Mouse (Mus musculus): Measurements from ENCODE around the gene Mt1. TPM values are rescaled to one million over a fixed set of nuclear protein-coding genes. Genes with fewer than 3 reads are reported as not detected.

Gene Mt1
- total RNA-seq, 2 experiments from 2014 or later = 42.4 to 49.1 TPM

DNA sequence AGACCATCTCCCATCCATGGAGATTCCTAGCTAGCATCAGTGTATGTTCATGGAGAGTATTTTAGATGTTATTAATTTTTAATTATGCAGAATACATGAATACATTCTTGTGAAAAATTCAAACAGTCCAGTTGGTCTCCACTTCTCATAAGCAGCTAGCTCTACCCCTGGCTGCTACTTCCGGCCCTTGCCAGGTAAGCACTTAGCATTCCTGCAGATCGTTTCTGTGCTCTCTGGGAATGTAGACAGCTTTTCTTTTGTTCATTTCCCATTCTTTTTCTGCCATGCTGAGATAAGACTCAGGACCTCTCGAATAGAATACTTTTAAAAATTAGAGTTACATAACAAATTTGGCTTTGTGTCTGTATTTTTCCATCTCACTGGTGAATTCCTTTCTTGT, 25.2 kb downstream of the Mt1 start:
- DNase-seq (ENCODE audit: low spot score in 2 of 2) = no peak

DNA sequence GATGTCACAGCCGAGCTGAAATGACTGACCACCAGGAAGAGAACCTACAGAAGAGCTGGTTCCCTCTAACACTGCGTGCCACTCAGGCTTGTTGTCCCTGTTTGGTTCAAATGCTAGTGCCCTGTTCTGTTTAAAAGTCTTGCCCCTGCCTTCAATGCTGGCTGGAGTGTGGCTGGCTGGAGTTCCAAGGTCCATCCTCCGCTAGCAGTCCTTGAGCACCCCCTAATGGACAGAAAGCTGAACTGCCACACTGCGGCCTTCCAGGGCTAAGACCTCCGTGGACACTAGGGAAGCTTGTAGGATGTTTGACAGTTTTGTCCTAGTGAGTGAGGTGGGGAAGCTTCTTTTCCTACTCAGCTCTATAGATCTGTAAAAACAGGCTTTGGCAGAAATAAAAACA, 26.9 kb downstream of the Mt1 start:
- DNase-seq (ENCODE audit: low spot score in 2 of 2) = peak; percentile 42 to 70

DNA sequence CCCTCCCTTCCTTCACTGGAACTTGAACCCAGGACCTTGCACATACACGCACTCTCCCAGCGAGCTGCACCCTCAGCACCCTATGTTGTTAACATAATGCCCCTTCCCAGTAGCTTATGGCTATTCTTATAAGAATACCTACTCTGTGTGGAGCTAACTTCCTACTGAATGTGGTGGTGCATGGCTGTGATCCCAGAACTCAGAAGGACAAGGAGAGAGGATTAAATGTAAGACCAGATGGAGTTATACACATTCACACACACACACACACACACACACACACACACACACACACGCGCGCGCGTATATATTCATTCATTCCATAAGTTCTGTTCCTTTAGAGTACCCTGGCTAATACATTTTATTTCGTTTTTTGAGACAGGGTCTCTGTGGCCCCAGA, 27.4 kb downstream of the Mt1 start:
- DNase-seq (ENCODE audit: low spot score in 2 of 2) = no peak

DNA sequence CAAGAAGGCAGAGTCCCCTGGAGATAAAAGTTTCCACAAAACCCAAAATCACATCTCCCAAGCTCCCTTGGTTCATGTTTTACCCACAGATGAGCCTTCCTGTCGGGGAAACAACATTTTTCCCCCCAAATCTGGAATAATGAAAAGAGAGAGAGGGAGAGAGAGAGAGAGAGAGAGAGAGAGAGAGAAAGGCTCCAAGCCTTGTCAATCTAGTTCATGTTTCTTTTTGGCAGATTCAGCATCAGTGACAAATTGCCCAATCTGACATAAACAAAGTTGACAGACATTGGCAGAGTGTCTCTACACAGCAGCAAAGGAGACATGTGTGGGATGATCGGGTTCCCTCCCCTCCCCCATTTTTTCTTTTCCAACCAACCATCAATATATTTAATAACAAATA, 28.6 kb downstream of the Mt1 start:
- no peak for DNase-seq (ENCODE audit: low spot score in 2 of 2)

DNA sequence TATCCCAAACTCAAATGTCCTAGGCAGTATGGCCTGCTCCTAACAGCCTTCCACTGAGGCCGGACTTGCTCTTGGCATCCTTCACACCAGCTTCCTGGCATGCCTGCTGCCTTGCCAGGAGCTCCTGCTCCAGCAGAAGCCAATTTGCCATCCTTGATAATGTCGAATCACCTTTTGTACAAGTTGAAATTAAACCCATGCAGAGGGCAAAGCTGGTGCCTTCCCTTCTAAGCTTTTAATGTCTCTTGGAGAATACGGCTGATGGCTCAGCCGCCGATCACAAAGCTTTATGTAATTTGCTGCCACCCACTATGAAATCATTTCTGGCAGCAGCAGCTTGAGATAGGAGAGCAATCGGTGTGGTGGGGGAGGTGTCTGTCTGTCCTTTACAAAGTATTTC, 30.8 kb downstream of the Mt1 start:
- DNase-seq (ENCODE audit: low spot score in 2 of 2) = no peak

DNA sequence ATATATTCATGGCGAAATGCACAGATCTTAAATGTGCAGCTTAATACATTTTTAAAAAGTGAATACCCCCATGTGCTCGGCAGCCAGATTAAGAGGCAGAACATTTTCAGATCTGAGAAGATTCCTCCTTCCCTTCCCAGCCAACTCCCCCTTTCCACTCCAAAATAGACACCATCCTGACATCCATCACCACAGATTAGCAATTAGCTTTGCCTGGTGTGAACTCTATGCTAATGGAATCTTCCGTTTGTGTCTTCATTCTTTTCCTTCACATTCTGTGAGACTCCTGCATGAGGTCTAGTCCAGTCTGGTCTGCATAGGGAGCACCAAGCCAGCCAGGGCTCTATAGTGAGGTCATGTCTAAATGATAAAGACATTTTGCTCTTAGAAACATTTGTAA, 31.3 kb downstream of the Mt1 start:
- DNase-seq (ENCODE audit: low spot score in 2 of 2) = no peak

DNA sequence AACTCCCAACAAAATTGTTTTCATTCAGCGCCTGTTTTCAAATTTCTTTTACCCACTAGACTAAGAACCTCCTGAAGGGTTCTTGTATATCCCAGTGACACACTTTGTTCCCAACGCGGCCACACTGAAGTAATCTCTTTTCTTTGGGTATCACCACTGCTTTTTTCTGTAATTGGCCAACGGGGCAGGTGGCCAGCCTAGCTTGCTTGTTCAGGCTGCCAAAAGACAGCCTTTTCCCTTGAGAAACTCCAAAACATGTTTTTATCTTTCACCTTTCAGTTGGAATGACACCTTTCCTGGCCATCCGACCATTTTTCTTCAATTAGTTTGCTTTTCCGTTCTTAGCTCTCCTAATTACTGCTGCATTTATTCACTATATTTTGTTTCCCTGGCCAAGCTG, 34.9 kb downstream of the Mt1 start:
- DNase-seq (ENCODE audit: low spot score in 2 of 2) = no peak

DNA sequence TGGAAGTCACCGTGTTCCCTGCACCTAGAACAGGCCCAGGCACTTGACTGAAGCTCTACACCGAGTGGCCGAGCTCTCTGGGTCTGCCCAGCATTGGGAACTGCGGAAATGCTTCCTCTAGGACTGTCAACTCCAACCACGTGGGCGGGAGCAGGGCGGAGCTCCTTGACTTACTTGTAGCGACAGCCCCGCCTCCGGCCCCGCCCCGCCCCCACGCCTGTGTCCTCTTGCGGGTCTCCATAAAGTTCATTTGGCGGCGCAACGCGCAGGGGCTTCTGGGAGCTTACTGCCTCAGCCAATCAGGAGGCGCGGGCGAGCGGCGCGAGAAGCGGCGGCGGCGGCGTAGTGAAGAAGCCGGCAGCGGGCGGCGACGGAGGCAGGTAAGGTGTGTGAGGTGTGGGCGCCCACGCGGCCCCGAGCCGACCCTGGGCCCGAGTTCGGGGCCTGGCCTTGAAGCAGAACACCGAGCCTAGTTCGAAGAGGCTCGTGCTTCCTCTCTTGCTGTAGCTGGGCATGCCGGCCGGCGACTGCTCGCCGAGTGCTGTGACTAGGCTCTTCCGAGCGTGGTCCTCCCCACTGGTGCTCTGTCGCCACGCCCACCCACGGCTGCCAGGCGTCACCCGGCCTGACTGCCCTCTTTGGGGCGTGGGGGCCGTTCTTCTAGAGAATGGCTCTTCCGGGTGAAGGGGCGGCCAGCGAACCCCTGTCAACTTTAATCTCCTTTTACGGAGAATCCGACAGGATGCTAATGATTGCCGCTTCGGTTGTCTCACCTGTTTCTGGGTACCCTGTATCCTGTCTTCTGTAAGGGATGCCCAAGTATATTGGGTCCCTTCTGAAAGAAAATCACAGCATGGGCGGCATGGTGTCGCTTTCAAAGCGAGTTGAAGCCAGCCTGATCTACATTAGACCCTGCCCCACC, 35.6 kb downstream of the Mt1 start, which contains the start of gene Nup93:
Gene Nup93 (plus strand): TSS at position 313 of the 922 bp plus-strand sequence.
- DNase-seq (ENCODE audit: low spot score in 2 of 2) = peak; percentile 96 to 98

DNA sequence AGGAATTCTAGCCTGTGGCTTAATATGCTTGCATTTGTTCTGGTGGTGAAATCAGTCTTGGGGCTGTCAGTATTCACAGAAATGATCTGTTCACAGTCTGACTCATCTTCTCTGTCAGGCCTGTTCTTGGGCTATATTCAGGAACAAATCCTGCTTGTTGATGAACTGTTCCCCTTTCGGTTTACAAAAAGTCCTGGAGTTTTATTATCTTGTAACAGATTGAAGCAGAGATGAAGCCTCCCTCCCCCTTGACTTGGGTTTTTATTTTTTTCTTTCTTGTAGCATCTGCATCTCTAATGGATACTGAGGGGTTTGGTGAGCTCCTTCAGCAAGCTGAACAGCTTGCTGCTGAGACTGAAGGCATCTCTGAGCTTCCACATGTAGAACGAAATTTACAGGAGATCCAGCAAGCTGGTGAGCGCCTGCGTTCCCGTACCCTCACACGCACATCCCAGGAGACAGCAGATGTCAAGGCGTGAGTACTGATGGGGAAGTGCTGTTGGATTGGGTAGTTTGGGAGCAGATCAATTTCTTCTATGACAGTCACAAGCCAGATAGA, 48.6 kb downstream of the Mt1 start:
- no peak for DNase-seq (ENCODE audit: low spot score in 2 of 2)

Other genes with a start within 250 kb of the Mt1 start
- 10 to 100 TPM; 93.2 to 98.0 TPM for gene Amfr, start 166.2 kb upstream of the Mt1 start, total RNA-seq (2021)
- gene Nudt21, start 142.1 kb upstream of the Mt1 start, total RNA-seq (2021) = 10 to 100 TPM; 36.1 to 40.5 TPM
- 10 to 100 TPM; 19.2 to 20.2 TPM for gene Ogfod1, start 141.9 kb upstream of the Mt1 start, total RNA-seq (2021)
- gene Bbs2, start 80.2 kb upstream of the Mt1 start, total RNA-seq (2021) = 1 to 10 TPM; 8.3 to 8.6 TPM
- not detected for gene Mt4, start 41.9 kb upstream of the Mt1 start, total RNA-seq (2021)
- gene Mt3, start 26.5 kb upstream of the Mt1 start, total RNA-seq (2021) = 10 to 100 TPM; 11.4 to 18.3 TPM
- 100 to 1,000 TPM in 1 of 2 experiments, 10 to 100 TPM in 1; 83.6 to 103 TPM for gene Mt2, start 6.4 kb upstream of the Mt1 start, total RNA-seq (2021)
- gene Nup93, start 35.5 kb downstream of the Mt1 start, total RNA-seq (2021) = 10 to 100 TPM; 26.7 to 32.9 TPM
- gene Slc12a3, start 150.1 kb downstream of the Mt1 start, total RNA-seq (2021) = under 1 TPM in 1 of 2 experiments, not detected in 1; 0.10 TPM
- 10 to 100 TPM; 57.2 to 58.0 TPM for gene Herpud1, start 207.4 kb downstream of the Mt1 start, total RNA-seq (2021)